Mouse (Mus musculus) spleen, postnatal 36 days (tissue): ENCODE results near the gene Pi4kb.
"Not testable (repeated sequence)": the region's sequence is repeated elsewhere in the genome, so short reads cannot be mapped to it uniquely, and the experiment has no call there.

Source experiments
- DNase-seq, 2 experiments: peaks; one replicate each; pipeline ENCODE4 v3.0.0; 2022; ENCODE audit warnings: low spot score in 2 of 2, mixed read lengths in 1 of 2

Pi4kb gene

GRCm38 (mm10) chr3:95015337-95015872 lies 40.9 kb downstream of the Pi4kb start, which contains the start of gene Zfp687:
Gene Zfp687 (minus strand): TSS chr3:95015448.
- DNase-seq, result peak; percentile 99 to 100

- DNase-seq, result peak; percentile 86 to 92
These were observed 41.5 kb downstream of the Pi4kb start for GRCm38 (mm10) chr3:95015891-95016531.

GRCm38 (mm10) chr3:95016532-95017056 lies 42.1 kb downstream of the Pi4kb start:
- no peak for DNase-seq

GRCm38 (mm10) chr3:95018741-95019140 lies 44.2 kb downstream of the Pi4kb start:
- DNase-seq, result no peak

GRCm38 (mm10) chr3:95020956-95021355 lies 46.4 kb downstream of the Pi4kb start:
- DNase-seq, result not testable (repeated sequence)

GRCm38 (mm10) chr3:95024551-95024950 lies 50.0 kb downstream of the Pi4kb start:
- DNase-seq, result no peak

GRCm38 (mm10) chr3:95025202-95025601 lies 50.7 kb downstream of the Pi4kb start:
- DNase-seq, result no peak

GRCm38 (mm10) chr3:95027057-95027645 lies 52.6 kb downstream of the Pi4kb start:
- no peak for DNase-seq

GRCm38 (mm10) chr3:95027701-95028100 lies 53.2 kb downstream of the Pi4kb start:
- DNase-seq, result peak; percentile 38 to 49

- no peak for DNase-seq
These were observed 54.1 kb downstream of the Pi4kb start for GRCm38 (mm10) chr3:95028603-95029002.

GRCm38 (mm10) chr3:95029291-95029827 lies 54.8 kb downstream of the Pi4kb start:
- not testable (repeated sequence) for DNase-seq

- DNase-seq, result no peak
These were observed 55.4 kb downstream of the Pi4kb start for GRCm38 (mm10) chr3:95029953-95030352.

GRCm38 (mm10) chr3:95041625-95042024 lies 67.1 kb downstream of the Pi4kb start:
- DNase-seq, result no peak

- peak; percentile 97 to 99 for DNase-seq
These were observed 67.8 kb downstream of the Pi4kb start, which contains the start of gene Psmd4 for GRCm38 (mm10) chr3:95042166-95042837. Gene Psmd4 (minus strand): TSS chr3:95042614.

GRCm38 (mm10) chr3:95042838-95043229 lies 68.3 kb downstream of the Pi4kb start:
- peak in 1 of 2 experiments; percentile 34 for DNase-seq

GRCm38 (mm10) chr3:95043251-95043650 lies 68.7 kb downstream of the Pi4kb start:
- DNase-seq, result no peak

GRCm38 (mm10) chr3:95046462-95047057 lies 72.0 kb downstream of the Pi4kb start:
- DNase-seq, result no peak

GRCm38 (mm10) chr3:95047914-95048313 lies 73.4 kb downstream of the Pi4kb start:
- DNase-seq, result no peak

- peak; percentile 36 to 67 for DNase-seq
These were observed 78.4 kb downstream of the Pi4kb start for GRCm38 (mm10) chr3:95052959-95053358.

- peak; percentile 47 to 56 for DNase-seq
These were observed 79.2 kb downstream of the Pi4kb start for GRCm38 (mm10) chr3:95053701-95054100.

- DNase-seq, result peak; percentile 12 to 35
These were observed 80.1 kb downstream of the Pi4kb start for GRCm38 (mm10) chr3:95054481-95055260.
